Mouse (Mus musculus) Patski (cell line): ENCODE results near the gene Arnt. TPM values are rescaled to one million over a fixed set of nuclear protein-coding genes. Genes with fewer than 3 reads are reported as not detected.
"Not testable (repeated sequence)": the region's sequence is repeated elsewhere in the genome, so short reads cannot be mapped to it uniquely, and the experiment has no call there.

Source experiments
- ATAC-seq: fragments of 100-300 bp; one replicate; pipeline ENCODE4 v1.8.0; 2021
- CTCF ChIA-PET: fragments of 350-600 bp; sonication (Branson Sonifier 250); formaldehyde crosslinking; loops from one replicate; lab custom pipeline; 2022; ENCODE audit warnings: inconsistent platforms; lab: Charles Lee
- POLR2A ChIA-PET: fragments of 350-600 bp; sonication (Branson Sonifier 250); formaldehyde crosslinking; loops from one replicate; lab custom pipeline; 2022; ENCODE audit warnings: antibody characterized with exemption, inconsistent platforms; lab: Charles Lee
- DNase-seq: peaks from one replicate; pipeline ENCODE4 v3.0.0-alpha.2; 2011; ENCODE audit warnings: low read depth, low spot score
- H3K27me3 ChIP-seq: fragments of 371-371 bp; one replicate; pipeline ENCODE4 v1.5.1; 2021
- CTCF ChIP-seq: fragments of 100-300 bp; IDR thresholded peaks from one replicate; pipeline ENCODE4 v1.5.1; 2021
- in situ Hi-C: fragments of 300-500 bp; cut with MboI; formaldehyde crosslinking; loops from 3 replicates; pipeline ENCODE4 v1.11.1; 2018; ENCODE audit warnings: low pct_unique_long_range_greater_than_20kb, mixed read lengths
- polyA plus RNA-seq: library from polyadenylated mRNA; unstranded; gene quantifications from one replicate; pipeline ENCODE4 v1.2.3, GENCODE M21; 2021

Gene Arnt
- polyA plus RNA-seq, 1 experiment from 2014 or later: 54.8 TPM

DNA sequence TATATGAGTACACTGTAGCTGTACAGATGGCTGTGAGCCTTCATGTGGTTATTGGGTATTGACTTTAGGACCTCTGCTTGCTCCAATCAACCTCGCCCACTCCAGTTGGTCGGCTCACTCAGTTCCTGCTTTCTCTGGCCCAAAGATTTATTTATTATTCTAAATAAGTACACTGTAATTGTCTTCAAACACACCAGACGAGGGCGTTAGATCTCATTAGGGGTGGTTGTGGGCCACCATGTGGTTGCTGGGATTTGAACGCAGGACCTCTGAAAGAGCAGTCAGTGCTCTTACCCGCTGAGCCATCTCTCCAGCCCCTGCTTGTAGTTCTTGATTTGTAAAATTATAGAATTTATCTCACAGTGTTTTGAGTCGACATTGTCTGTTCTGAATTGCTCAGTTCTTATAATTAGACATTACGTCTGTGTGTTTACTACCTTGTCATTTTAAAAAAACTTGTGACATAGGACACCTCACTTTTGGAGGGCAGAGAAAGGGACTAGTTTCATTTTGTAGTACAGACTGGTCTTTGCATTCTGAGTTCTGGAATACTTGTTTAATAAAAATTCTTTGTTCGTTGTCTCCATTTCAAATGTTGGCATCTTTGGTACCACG, 780 bp upstream of the Arnt start:
- ChIA-PET CTCF (interaction anchor here (1.0 to 1.7 kb wide), 3 partner anchors 10 to 123 kb away, joined by 3 to 4 read pairs (median 4); no protein-coding TSS in a partner anchor), POLR2A (interaction anchor here (0.6 to 0.7 kb wide), 2 partner anchors 169 to 1306 kb away, joined by 3 read pairs; no protein-coding TSS in a partner anchor)
- TF ChIP-seq CTCF: no peak
- peaks cover 3% of the 10 kb centered on the region for H3K27me3 ChIP-seq
- ATAC-seq: no peak
- in situ Hi-C loops: no loop called here
- no peak for DNase-seq

- no peak for DNase-seq
- POLR2A ChIA-PET: no interaction called here
- CTCF ChIA-PET: no interaction called here
- no peaks in the 10 kb centered on the region for H3K27me3 ChIP-seq
- TF ChIP-seq CTCF: no peak
- ATAC-seq: no peak
- in situ Hi-C loops: no loop called here
Measured at GRCm38 (mm10) chr3:95434983-95435370, 789 bp downstream of the Arnt start.

- ChIA-PET POLR2A (no interaction called here), CTCF (no interaction called here)
- no peak for ATAC-seq
- H3K27me3 ChIP-seq: no peaks in the 10 kb centered on the region
- TF ChIP-seq CTCF: no peak
- no peak for DNase-seq
- in situ Hi-C loops: no loop called here
Measured at GRCm38 (mm10) chr3:95435561-95435960, 1.4 kb downstream of the Arnt start.

DNA sequence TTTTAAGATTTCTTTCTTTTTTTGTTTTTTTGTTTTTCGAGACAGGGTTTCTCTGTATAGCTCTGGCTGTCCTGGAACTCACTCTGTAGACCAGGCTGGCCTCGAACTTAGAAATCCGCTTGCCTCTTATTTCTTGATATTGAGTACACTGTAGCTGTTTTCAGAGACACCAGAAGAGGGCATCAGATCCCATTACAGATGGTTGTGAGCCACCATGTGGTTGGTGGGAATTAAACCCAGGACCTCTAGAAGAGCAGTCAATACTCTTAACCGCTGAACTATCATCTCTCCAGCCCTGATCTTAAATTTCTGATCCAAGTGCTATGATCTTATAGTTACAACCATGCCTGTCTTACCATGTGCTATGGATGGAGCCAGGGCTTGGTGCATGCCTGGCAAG, 4.4 kb downstream of the Arnt start:
- CTCF ChIA-PET: interaction anchor here (1.3 to 1.7 kb wide), 3 partner anchors 13 to 89 kb away, joined by 3 to 5 read pairs (median 4); no protein-coding TSS in a partner anchor
- POLR2A ChIA-PET, H3K27me3 ChIP-seq, DNase-seq, in situ Hi-C loops, ATAC-seq: not testable (repeated sequence)
- peak; percentile 51 for TF ChIP-seq CTCF

DNA sequence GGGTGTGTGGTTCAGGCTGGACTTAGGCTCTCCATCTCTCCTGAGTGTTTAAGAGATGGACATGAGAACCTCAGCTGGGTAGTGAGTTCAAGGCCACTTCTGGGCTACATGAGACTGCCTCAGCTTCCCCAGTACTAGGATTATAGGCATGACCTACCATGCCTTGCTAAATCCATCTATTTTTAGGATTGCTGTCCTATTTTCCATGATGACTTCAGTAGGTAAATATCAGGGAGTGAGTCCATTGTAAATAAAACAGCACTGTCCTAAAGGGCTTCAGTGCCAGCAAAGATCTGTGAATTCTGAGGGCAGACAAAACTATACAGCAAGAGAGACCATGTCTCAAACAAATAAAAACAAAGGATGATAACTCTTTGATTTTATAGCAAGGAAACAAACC, 5.5 kb downstream of the Arnt start:
- TF ChIP-seq CTCF: no peak
- no peak for DNase-seq
- H3K27me3 ChIP-seq: no peaks in the 10 kb centered on the region
- POLR2A ChIA-PET: no interaction called here
- CTCF ChIA-PET: no interaction called here
- in situ Hi-C loops: no loop called here
- no peak for ATAC-seq

DNA sequence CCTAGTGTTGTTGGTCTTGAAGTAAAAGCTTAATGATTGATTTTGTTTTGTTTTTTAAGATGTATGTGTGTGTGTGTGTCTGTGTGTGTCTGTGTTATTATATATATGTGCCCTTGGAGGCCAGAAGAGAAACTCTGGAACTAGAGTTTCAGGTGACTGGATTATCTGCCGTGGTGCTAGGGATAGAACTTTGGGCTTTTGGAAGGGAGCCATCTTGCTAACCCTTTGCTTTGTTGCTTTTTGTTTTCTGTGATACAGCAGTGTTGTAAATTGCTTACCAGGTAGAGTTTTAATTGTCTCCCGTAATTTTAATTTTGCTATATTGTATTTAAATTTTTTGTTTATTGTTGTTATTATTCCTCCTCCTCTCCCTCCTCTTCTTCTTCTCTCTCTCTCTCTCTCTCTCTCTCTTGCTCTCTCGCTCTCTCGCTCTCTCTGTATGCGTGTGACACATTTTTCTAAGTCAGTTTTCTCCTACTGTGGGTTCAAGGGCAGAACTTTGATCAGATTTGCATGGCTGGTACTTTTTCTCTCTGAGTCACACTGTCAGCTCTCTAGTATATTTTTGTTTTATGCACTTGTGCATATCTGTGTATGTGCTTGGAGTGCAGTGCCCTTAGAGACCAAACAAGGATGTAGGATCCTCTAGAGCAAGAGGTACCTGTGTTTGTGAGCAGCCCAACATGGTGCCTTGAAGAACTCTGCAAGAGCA, 8.4 kb downstream of the Arnt start:
- CTCF ChIA-PET: interaction anchor here (1.0 to 1.9 kb wide), 2 partner anchors 8 to 9 kb away, joined by 3 to 4 read pairs; partner anchors contain the start of gene Arnt
- in situ Hi-C loops: no loop called here
- POLR2A ChIA-PET: no interaction called here
- DNase-seq (no peak), ATAC-seq (no peak)
- no peaks in the 10 kb centered on the region for H3K27me3 ChIP-seq
- TF ChIP-seq CTCF: no peak

- ATAC-seq (no peak), DNase-seq (no peak)
- in situ Hi-C loops: no loop called here
- no peaks in the 10 kb centered on the region for H3K27me3 ChIP-seq
- ChIA-PET POLR2A (interaction anchor here (0.6 kb wide), 1 partner anchor 244 kb away, joined by 3 read pairs; no protein-coding TSS in a partner anchor), CTCF (interaction anchor here (1.3 to 1.6 kb wide), 3 partner anchors 13 to 96 kb away, joined by 4 to 5 read pairs (median 4); no protein-coding TSS in a partner anchor)
- no peak for TF ChIP-seq CTCF
Measured at GRCm38 (mm10) chr3:95445311-95445710, 11.1 kb downstream of the Arnt start.

DNA sequence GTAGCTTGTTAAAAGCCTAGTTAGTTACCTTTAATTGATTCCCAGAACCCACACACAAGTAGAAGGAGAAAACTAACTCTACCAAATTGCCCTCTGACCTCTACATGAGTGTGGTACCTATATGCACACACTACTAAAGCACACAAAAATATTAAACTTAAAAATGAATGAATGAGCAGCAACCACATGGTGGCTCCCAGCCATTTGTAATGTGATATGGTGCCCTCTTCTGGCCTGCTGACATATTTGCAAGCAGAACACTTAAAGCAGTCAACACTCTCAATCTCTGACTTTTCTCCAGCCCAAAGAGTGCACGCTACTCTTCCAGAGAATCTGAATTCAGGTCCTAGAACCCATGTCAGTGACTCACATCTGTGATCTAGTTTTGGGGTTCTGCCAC, 16.2 kb downstream of the Arnt start:
- ChIA-PET POLR2A (no interaction called here), CTCF (interaction anchor here (0.7 to 1.8 kb wide), 13 partner anchors 8 to 114 kb away, joined by 3 to 8 read pairs (median 5); partner anchors contain the start of gene 4930558C23Rik)
- in situ Hi-C loops: no loop called here
- H3K27me3 ChIP-seq: no peaks in the 10 kb centered on the region
- no peak for ATAC-seq
- peak; percentile 90 for TF ChIP-seq CTCF
- no peak for DNase-seq

GRCm38 (mm10) chr3:95450915-95451314, 16.7 kb downstream of the Arnt start:
- ChIA-PET POLR2A (no interaction called here), CTCF (interaction anchor here (0.7 to 1.8 kb wide), 10 partner anchors 10 to 122 kb away, joined by 3 to 8 read pairs (median 4); no protein-coding TSS in a partner anchor)
- TF ChIP-seq CTCF: no peak
- ATAC-seq (no peak), DNase-seq (no peak)
- in situ Hi-C loops: no loop called here
- H3K27me3 ChIP-seq: no peaks in the 10 kb centered on the region

GRCm38 (mm10) chr3:95456367-95456766, 22.2 kb downstream of the Arnt start:
- ChIA-PET CTCF (interaction anchor here (1.0 to 1.1 kb wide), 3 partner anchors 12 to 30 kb away, joined by 3 read pairs; no protein-coding TSS in a partner anchor), POLR2A (no interaction called here)
- DNase-seq: no peak
- ATAC-seq: no peak
- TF ChIP-seq CTCF: no peak
- no peaks in the 10 kb centered on the region for H3K27me3 ChIP-seq
- in situ Hi-C loops: no loop called here
